Mouse (Mus musculus): ENCODE results near the gene Irf7. TPM values are rescaled to one million over a fixed set of nuclear protein-coding genes. Genes with fewer than 3 reads are reported as not detected.

Gene Irf7
- total and polyA plus RNA-seq, 3 experiments, result 1.9 to 2.0 TPM; not detected in 1

DNA sequence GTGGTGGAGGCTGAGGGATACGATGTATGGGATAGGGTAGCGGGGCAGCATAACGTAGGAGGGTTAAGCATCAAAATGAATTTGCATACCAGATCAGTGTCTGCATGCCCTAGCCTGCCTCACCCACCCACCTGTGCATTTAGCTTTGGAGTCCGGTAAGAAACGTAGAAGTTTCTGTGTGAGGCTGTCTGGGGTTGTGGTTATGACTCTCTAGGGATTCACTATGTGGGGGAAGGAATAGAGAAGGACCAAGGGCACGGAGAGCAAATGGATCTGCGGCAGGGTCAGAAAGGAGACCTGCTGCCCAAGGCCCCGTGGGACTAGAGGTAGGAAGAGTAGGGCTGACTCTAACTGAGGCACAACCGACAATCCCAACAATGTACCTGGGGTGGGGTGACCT is 9.1 kb upstream of the Irf7 start:
- Histone ChIP-seq H3K36me3 (ENCODE audit: control insufficient read depth in 1 of 2, insufficient read depth in 2 of 2, low read length in 2 of 2) (no peaks in the 10 kb centered on the region), H3K79me2 (ENCODE audit: control insufficient read depth, insufficient read depth, low read length, poor library complexity) (no peaks in the 10 kb centered on the region), H3K4me1 (ENCODE audit: control insufficient read depth in 1 of 2, insufficient read depth in 2 of 2, low read length in 2 of 2) (no peaks in the 10 kb centered on the region), H3K9ac (ENCODE audit: control insufficient read depth, low read depth, low read length, poor library complexity, severe bottlenecking) (no peak overlapping the region), H3K9me3 (replicated peaks; ENCODE audit: insufficient read depth, low read length) (no peaks in the 10 kb centered on the region), H3K27ac (ENCODE audit: control insufficient read depth, low read depth, low read length) (no peak overlapping the region), H3K4me3 (ENCODE audit: control insufficient read depth in 1 of 2, insufficient read depth in 1 of 2, low read depth in 2 of 2, low read length in 2 of 2) (no peak overlapping the region), H3K27me3 (ENCODE audit: control insufficient read depth in 1 of 2, insufficient read depth in 2 of 2, low read length in 2 of 2) (no peaks in the 10 kb centered on the region)
- TF ChIP-seq ZMIZ1 (IDR thresholded peaks at IDR 0.05; ENCODE audit: low read depth, low read length) (no peak), E2F4 (IDR thresholded peaks at IDR 0.05; ENCODE audit: borderline replicate concordance, low read depth, low read length) (no peak), GABPA (IDR thresholded peaks at IDR 0.05; ENCODE audit: low read depth, low read length) (no peak), TAL1 (IDR thresholded peaks at IDR 0.05; ENCODE audit: low read length) (no peak), EP300 (IDR thresholded peaks at IDR 0.05; ENCODE audit: low read depth in 1 of 2, low read length in 2 of 2) (no peak), POLR2AphosphoS2 (IDR thresholded peaks at IDR 0.05; ENCODE audit: low read length) (no peak), USF1 (IDR thresholded peaks at IDR 0.05; ENCODE audit: low read depth, low read length) (no peak), NELFE (IDR thresholded peaks at IDR 0.05; ENCODE audit: low read depth, low read length) (no peak), TCF12 (IDR thresholded peaks at IDR 0.05; ENCODE audit: low read depth, low read length) (no peak), ZC3H11A (IDR thresholded peaks at IDR 0.05; ENCODE audit: low read depth, low read length) (no peak), USF2 (IDR thresholded peaks at IDR 0.05; ENCODE audit: borderline replicate concordance in 1 of 2, insufficient read depth in 1 of 2, low read depth in 1 of 2, low read length in 2 of 2) (no peak), SMC3 (IDR thresholded peaks at IDR 0.05; ENCODE audit: low read depth, low read length) (no peak)
- DNase-seq (ENCODE audit: low read depth, low spot score), result no peak

DNA sequence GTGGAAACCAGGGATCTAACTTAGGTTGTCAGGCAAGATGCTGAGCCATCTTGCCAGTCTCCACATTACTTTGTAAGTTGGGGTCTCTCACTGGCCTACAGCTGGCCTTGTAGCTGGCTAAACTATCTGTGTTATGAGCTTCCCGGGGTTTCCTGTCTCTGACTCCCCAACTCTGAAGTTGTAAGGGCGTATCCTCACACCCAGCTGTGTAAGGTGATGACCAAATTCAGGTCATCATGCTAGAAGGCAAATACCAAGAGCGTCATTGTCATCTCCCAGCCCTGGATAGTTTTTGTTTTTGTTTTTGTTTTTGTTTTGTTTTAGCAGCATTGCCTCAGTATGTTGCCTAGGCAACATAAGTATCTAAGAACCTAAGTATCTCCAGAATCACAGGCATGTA is 4.3 kb upstream of the Irf7 start:
- no peaks in the 10 kb centered on the region for H3K9me3 ChIP-seq (replicated peaks; ENCODE audit: insufficient read depth, low read length)
- no peak overlapping the region for H3K4me3 ChIP-seq (ENCODE audit: control insufficient read depth in 1 of 2, insufficient read depth in 1 of 2, low read depth in 2 of 2, low read length in 2 of 2)
- H3K36me3 ChIP-seq (ENCODE audit: control insufficient read depth in 1 of 2, insufficient read depth in 2 of 2, low read length in 2 of 2), result no peaks in the 10 kb centered on the region; a peak in 1 of 4 replicates
- no peak for DNase-seq (ENCODE audit: low read depth, low spot score)
- peaks cover 2 to 3% of the 10 kb centered on the region in 2 experiments; a peak in 2 of 4 replicates for H3K4me1 ChIP-seq (ENCODE audit: control insufficient read depth in 1 of 2, insufficient read depth in 2 of 2, low read length in 2 of 2)
- H3K27ac ChIP-seq (ENCODE audit: control insufficient read depth, low read depth, low read length), result no peak overlapping the region
- no peaks in the 10 kb centered on the region for H3K27me3 ChIP-seq (ENCODE audit: control insufficient read depth in 1 of 2, insufficient read depth in 2 of 2, low read length in 2 of 2)
- H3K79me2 ChIP-seq (ENCODE audit: control insufficient read depth, insufficient read depth, low read length, poor library complexity), result no peaks in the 10 kb centered on the region
- H3K9ac ChIP-seq (ENCODE audit: control insufficient read depth, low read depth, low read length, poor library complexity, severe bottlenecking), result no peak overlapping the region
- TF ChIP-seq RCOR1 (IDR thresholded peaks at IDR 0.05; ENCODE audit: low read depth, low read length), result no peak
- TF ChIP-seq ZMIZ1 (IDR thresholded peaks at IDR 0.05; ENCODE audit: low read depth, low read length), result no peak
- TF ChIP-seq RAD21 (IDR thresholded peaks at IDR 0.05; ENCODE audit: low read depth, low read length), result no peak

DNA sequence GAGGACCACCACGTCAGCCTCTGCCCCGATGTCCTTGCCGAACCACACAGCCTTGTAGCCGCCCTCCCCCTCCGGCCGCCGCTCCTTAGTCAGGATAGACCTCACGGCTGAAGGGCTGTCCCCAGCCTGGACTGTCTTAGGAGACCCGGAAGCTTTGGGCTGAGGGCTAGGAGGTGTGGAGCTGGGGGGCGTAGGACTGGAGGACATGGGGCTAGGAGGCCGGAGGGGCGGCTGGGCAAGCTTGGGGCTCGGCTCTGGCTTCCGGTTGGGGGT is 2.9 kb upstream of the Irf7 start:
- Histone ChIP-seq H3K36me3 (ENCODE audit: control insufficient read depth in 1 of 2, insufficient read depth in 2 of 2, low read length in 2 of 2) (no peaks in the 10 kb centered on the region; a peak in 1 of 4 replicates), H3K9ac (ENCODE audit: control insufficient read depth, low read depth, low read length, poor library complexity, severe bottlenecking) (no peak overlapping the region), H3K4me1 (ENCODE audit: control insufficient read depth in 1 of 2, insufficient read depth in 2 of 2, low read length in 2 of 2) (peaks cover 2 to 3% of the 10 kb centered on the region in 2 experiments; a peak in 2 of 4 replicates), H3K9me3 (replicated peaks; ENCODE audit: insufficient read depth, low read length) (no peaks in the 10 kb centered on the region), H3K27me3 (ENCODE audit: control insufficient read depth in 1 of 2, insufficient read depth in 2 of 2, low read length in 2 of 2) (no peaks in the 10 kb centered on the region), H3K4me3 (ENCODE audit: control insufficient read depth in 1 of 2, insufficient read depth in 1 of 2, low read depth in 2 of 2, low read length in 2 of 2) (no peak overlapping the region), H3K27ac (ENCODE audit: control insufficient read depth, low read depth, low read length) (no peak overlapping the region), H3K79me2 (ENCODE audit: control insufficient read depth, insufficient read depth, low read length, poor library complexity) (no peaks in the 10 kb centered on the region)
- DNase-seq (ENCODE audit: low read depth, low spot score), result no peak
- TF ChIP-seq CHD2 (IDR thresholded peaks at IDR 0.05; ENCODE audit: low read length) (no peak), ETS1 (IDR thresholded peaks at IDR 0.05; ENCODE audit: low read depth, low read length) (no peak), ZMIZ1 (IDR thresholded peaks at IDR 0.05; ENCODE audit: low read depth, low read length) (no peak), MXI1 (IDR thresholded peaks at IDR 0.05; ENCODE audit: low read depth, low read length) (no peak), MAFK (IDR thresholded peaks at IDR 0.05; ENCODE audit: borderline replicate concordance, low read depth, low read length) (no peak), MYB (IDR thresholded peaks at IDR 0.05; ENCODE audit: low read depth, low read length) (no peak)
